Mouse (Mus musculus) erythroblast, embryonic 14.5 days (primary cell): ENCODE results near the gene Gm45213. TPM values are rescaled to one million over a fixed set of nuclear protein-coding genes. Genes with fewer than 3 reads are reported as not detected.

Source experiments
- H3K27me3 ChIP-seq: 2 replicates; pipeline ENCODE4 v1.6.1; 2012; ENCODE audit warnings: inconsistent platforms; ENCODE audit not compliant: control insufficient read depth
- H3K36me3 ChIP-seq: 2 replicates; pipeline ENCODE4 v1.6.1; 2012; ENCODE audit warnings: mild to moderate bottlenecking, inconsistent platforms; ENCODE audit not compliant: control insufficient read depth
- H3K4me1 ChIP-seq: 2 replicates; pipeline ENCODE4 v1.6.1; 2012; ENCODE audit warnings: inconsistent platforms; ENCODE audit not compliant: control insufficient read depth
- H3K4me3 ChIP-seq: replicated peaks from 2 replicates; pipeline ENCODE3; 2012; ENCODE audit warnings: moderate library complexity, mild to moderate bottlenecking, inconsistent platforms
- H3K9me3 ChIP-seq: 2 replicates; pipeline ENCODE4 v1.6.1; 2012; ENCODE audit warnings: low read length, inconsistent platforms, mixed read lengths; ENCODE audit not compliant: control insufficient read depth
- GATA1 ChIP-seq: IDR thresholded peaks from 2 replicates; pipeline ENCODE4 v1.6.1; 2012; ENCODE audit warnings: low read length, inconsistent platforms, mixed read lengths
- TAL1 ChIP-seq: IDR thresholded peaks from 3 replicates; pipeline ENCODE4 v1.6.1; 2012; ENCODE audit warnings: low read length, inconsistent platforms, mixed read lengths
- polyA plus RNA-seq: library from polyadenylated mRNA; stranded (reverse); fragments of >175 nt; gene quantifications from 2 replicates; pipeline ENCODE4 v1.2.3, GENCODE M21; 2012

Gm45213 gene
- polyA plus RNA-seq, 1 experiment = not detected

- peaks cover 62% of the 10 kb centered on the region for H3K4me1 ChIP-seq
- H3K9me3 ChIP-seq = no peaks in the 10 kb centered on the region
- peaks cover 16% of the 10 kb centered on the region for H3K27me3 ChIP-seq
- TF ChIP-seq GATA1 = no peak
- TF ChIP-seq TAL1 = no peak
- H3K36me3 ChIP-seq = peaks cover 20% of the 10 kb centered on the region
- peak overlapping the region; percentile 87 for H3K4me3 ChIP-seq
These were observed 66.6 kb downstream of the Gm45213 start for GRCm38 (mm10) chr7:66109855-66110635.

- no peak for TF ChIP-seq TAL1
- no peak for TF ChIP-seq GATA1
- peaks cover 68% of the 10 kb centered on the region for H3K4me1 ChIP-seq
- H3K4me3 ChIP-seq = peak overlapping the region; percentile 87
- peaks cover 26% of the 10 kb centered on the region for H3K36me3 ChIP-seq
- H3K27me3 ChIP-seq = peaks cover 14% of the 10 kb centered on the region
- no peaks in the 10 kb centered on the region for H3K9me3 ChIP-seq
These were observed 67.3 kb downstream of the Gm45213 start for GRCm38 (mm10) chr7:66110636-66111112.

GRCm38 (mm10) chr7:66111211-66111610, 67.8 kb downstream of the Gm45213 start:
- Histone ChIP-seq H3K4me1 (peaks cover 74% of the 10 kb centered on the region), H3K36me3 (peaks cover 32% of the 10 kb centered on the region), H3K4me3 (peak overlapping the region; percentile 87), H3K9me3 (no peaks in the 10 kb centered on the region), H3K27me3 (peaks cover 13% of the 10 kb centered on the region)
- no peak for TF ChIP-seq TAL1
- TF ChIP-seq GATA1 = no peak

Other genes starting within 250 kb of the Gm45213 start
- 0.12 TPM in 1 of 2 replicates, not detected in the other for gene Pcsk6, start 181.9 kb upstream of the Gm45213 start, polyA plus RNA-seq
- gene Snrpa1, start 15.4 kb downstream of the Gm45213 start, polyA plus RNA-seq = 9.9 and 13.6 TPM in 2 replicates
- gene Selenos, start 36.0 kb downstream of the Gm45213 start, polyA plus RNA-seq = 1.1 and 1.2 TPM in 2 replicates
- gene Chsy1, start 65.9 kb downstream of the Gm45213 start, polyA plus RNA-seq = 1.4 and 1.5 TPM in 2 replicates